Mouse (Mus musculus) adipocyte (in vitro differentiated cells): ENCODE data around the gene Tubb2b.
"Not testable (repeated sequence)": the region's sequence is repeated elsewhere in the genome, so short reads cannot be mapped to it uniquely, and the experiment has no call there.

Experiments used
- DNase-seq: peaks from one replicate; pipeline ENCODE4 v3.0.0-alpha.2; 2016; ENCODE audit warnings: low spot score

Tubb2b gene

DNA sequence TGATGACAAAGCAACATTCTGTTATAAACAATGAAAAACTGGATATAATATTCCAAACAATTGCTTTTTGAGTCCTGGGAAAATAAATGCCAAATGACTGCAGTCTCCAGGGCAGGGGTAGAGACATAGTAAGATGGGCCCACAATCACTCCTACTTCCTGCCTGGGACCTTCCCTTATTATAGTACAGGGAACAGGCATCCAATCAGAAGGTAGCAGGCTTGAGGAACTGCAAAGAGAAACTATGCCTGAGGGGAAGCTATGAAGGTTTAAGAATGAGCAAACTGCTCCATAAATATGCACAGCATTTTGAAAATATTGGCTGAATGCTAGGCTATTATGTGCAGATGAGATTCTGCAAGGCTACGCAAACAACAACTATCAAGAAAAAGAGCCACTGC lies 23.3 kb downstream of the Tubb2b start:
- DNase-seq, result peak; percentile 15

GRCm38 (mm10) chr13:34106256-34106655 lies 24.0 kb downstream of the Tubb2b start:
- DNase-seq, result no peak

- no peak for DNase-seq
Measured at GRCm38 (mm10) chr13:34105364-34105763, 24.9 kb downstream of the Tubb2b start.

DNA sequence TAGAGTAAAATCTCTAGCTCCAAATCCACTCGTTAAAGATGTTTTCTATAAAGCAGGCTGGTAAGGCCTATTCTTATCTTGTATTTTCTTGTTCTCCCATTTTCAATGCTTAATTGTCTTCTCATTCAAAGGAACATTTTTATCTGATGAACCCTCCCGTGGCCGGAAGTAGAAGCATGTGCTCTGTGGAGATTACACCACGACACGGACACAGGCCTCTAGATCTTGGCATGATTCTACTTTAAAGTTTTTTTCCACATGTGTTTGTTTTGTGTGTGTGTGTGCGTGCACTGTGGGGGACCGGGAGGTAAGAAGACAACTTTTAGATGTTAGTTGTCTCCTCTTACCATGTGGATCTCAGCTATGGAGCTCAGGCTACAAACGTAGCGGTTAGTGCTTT lies 28.4 kb downstream of the Tubb2b start:
- no peak for DNase-seq

- DNase-seq, result no peak
Measured at GRCm38 (mm10) chr13:34101247-34101646, 29.0 kb downstream of the Tubb2b start.

- no peak for DNase-seq
Measured at GRCm38 (mm10) chr13:34100733-34101132, 29.5 kb downstream of the Tubb2b start.

DNA sequence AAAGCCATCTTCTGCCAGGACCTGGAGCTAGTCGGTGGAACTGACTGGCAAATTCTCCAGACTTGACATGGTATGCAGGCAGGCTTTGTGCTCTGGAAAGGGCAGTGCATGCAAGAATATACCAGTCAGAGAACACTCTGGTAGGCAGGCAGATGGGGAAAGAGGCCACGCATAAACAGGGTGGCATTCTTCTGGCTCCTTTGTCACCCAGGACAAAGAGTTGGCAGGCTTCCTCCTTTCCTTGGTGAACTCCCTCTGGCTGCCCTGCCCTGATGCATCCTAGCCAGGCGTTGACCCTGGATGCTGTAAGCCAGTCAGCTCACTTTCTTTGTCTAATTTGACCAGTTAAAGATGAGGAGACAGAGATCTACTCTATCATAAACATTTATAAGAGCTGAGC lies 33.2 kb downstream of the Tubb2b start:
- DNase-seq, result no peak

DNA sequence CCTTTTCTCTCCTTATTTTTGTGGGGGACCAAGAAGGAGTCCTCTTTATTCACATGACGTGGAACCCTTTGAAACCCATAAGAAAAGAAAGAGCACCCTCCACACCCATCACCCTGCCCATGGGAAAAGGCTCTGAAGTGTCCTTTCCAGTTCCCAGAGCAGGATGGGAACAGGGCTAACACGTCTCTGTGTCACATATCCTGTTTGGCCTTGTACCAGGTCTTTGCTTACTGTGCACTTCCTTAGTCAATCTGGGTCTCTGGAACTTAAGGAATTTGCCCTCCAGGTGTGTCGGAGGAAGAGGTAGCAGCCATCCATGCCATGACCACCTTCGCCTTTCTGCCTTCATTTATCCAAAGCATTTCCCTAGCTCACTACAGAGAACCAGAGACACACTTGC lies 33.8 kb downstream of the Tubb2b start:
- no peak for DNase-seq

GRCm38 (mm10) chr13:34095542-34096435 lies 34.5 kb downstream of the Tubb2b start:
- no peak for DNase-seq

- DNase-seq, result no peak
Measured at GRCm38 (mm10) chr13:34089358-34089757, 40.9 kb downstream of the Tubb2b start.

GRCm38 (mm10) chr13:34088871-34089288 lies 41.4 kb downstream of the Tubb2b start:
- DNase-seq, result no peak

- not testable (repeated sequence) for DNase-seq
Measured at GRCm38 (mm10) chr13:34088201-34088649, 42.0 kb downstream of the Tubb2b start.

DNA sequence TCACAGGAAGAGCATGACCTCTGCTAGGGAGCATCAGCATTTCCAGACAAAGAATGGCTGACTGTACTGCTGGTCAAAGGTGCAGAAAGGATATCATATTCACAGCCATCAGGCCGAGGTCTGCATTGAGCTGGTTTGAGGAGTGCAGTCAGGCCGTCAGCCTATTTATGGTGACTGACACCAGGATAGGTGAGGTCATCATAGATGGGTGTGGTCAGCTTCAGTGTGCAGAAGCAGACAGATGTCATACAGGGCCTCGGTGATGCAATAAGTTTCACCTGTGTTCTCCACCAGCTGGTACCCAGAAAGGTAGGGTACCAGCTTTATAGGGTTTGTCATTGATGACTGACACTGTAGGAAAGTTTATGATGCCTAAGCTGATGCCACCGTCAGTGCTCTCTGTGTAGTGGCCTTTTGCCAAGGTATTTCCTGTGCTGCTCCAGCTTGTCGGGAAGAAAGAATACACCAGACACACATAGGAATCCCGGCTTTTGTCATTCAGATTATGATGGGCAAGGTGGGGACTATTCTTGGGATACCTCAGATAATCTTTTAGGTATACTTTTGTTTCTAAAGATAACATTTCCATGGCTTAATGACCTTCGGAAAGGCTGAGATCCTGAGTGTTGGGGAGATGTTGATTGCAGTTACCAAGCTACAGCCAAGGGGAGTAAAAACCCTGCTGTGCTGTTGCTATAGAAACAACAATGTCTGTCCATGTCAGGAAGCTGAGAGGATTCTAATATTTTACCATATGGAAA lies 43.0 kb downstream of the Tubb2b start:
- no peak for DNase-seq

- peak; percentile 63 for DNase-seq
Measured at GRCm38 (mm10) chr13:34084026-34084750, 46.1 kb downstream of the Tubb2b start.

GRCm38 (mm10) chr13:34081926-34082325 lies 48.3 kb downstream of the Tubb2b start:
- DNase-seq, result no peak

GRCm38 (mm10) chr13:34079801-34080200 lies 50.5 kb downstream of the Tubb2b start:
- DNase-seq, result peak; percentile 40

- no peak for DNase-seq
Measured at GRCm38 (mm10) chr13:34078500-34079280, 51.6 kb downstream of the Tubb2b start.

GRCm38 (mm10) chr13:34077492-34078271 lies 52.6 kb downstream of the Tubb2b start, which contains the start of gene Tubb2a:
Tubb2a (minus strand) TSS chr13:34078007.
- peak; percentile 62 for DNase-seq
